Mouse (Mus musculus) megakaryocyte-erythroid progenitor cell, adult 5 weeks (primary cell): ENCODE measurements around the gene Adamts14. TPM values are rescaled to one million over a fixed set of nuclear protein-coding genes. Genes with fewer than 3 reads are reported as not detected.

Experiments used
- polyA plus RNA-seq: library from polyadenylated mRNA; stranded (reverse); fragments of >175 nt; gene quantifications from 2 replicates; pipeline ENCODE4 v1.2.3, GENCODE M21; 2012

Adamts14 gene
- polyA plus RNA-seq, result 0.91 and 1.8 TPM in 2 replicates

GRCm38 (mm10) chr10:61273081-61273843 is at the start of gene Adamts14:
Gene Adamts14, minus strand, starts transcription at chr10:61273438.

DNA sequence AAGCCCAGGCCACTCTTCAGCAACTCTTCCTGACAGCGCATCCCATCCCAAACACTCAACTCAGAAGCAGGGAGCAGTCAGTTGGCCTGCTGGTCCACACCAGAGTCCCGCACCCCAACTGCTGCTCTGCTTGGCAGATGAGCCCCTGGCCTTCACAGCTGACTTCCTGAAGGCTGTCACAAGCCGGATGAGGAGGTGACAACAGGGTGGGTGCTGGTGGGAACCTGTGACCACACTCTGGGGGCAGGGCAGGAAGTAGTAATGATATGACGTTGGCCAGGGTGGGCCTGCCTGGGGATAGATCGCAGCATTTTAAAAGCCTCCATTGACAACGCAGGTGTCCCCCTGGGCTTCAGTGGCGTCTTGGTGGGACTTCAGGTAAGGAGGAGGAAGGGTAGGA is 24.2 kb upstream of the Adamts14 start, which contains the start of gene Prf1:
Gene Prf1, plus strand, starts transcription at position 357 of the 400 bp plus-strand sequence.

GRCm38 (mm10) chr10:61171654-61172053 is 101.6 kb downstream of the Adamts14 start, which contains the start of gene Tbata:
Gene Tbata, plus strand, starts transcription at chr10:61171954.

GRCm38 (mm10) chr10:61147157-61148040 is 125.8 kb downstream of the Adamts14 start, which contains the start of gene Sgpl1:
Gene Sgpl1, minus strand, starts transcription at chr10:61147703.

Other genes with a start within 250 kb of the Adamts14 start
- gene Pcbd1, start 184.1 kb downstream of the Adamts14 start, polyA plus RNA-seq, result 5.3 and 5.7 TPM in 2 replicates
- gene Sgpl1, start 125.7 kb downstream of the Adamts14 start, polyA plus RNA-seq, result 10.4 and 12.5 TPM in 2 replicates
- gene Tbata, start 101.5 kb downstream of the Adamts14 start, polyA plus RNA-seq, result not detected in 2 replicates
- gene Prf1, start 24.4 kb upstream of the Adamts14 start, polyA plus RNA-seq, result 0.43 and 0.73 TPM in 2 replicates
- 0.07 and 0.14 TPM in 2 replicates for gene Pald1, start 110.1 kb upstream of the Adamts14 start, polyA plus RNA-seq
- not detected in 2 replicates for gene Nodal, start 144.5 kb upstream of the Adamts14 start, polyA plus RNA-seq
- gene Eif4ebp2, start 179.2 kb upstream of the Adamts14 start, polyA plus RNA-seq, result 89.0 and 96.0 TPM in 2 replicates
- 9.3 and 10.9 TPM in 2 replicates for gene Lrrc20, start 202.4 kb upstream of the Adamts14 start, polyA plus RNA-seq